Mouse (Mus musculus): ENCODE data around the gene Rai1.

DNA sequence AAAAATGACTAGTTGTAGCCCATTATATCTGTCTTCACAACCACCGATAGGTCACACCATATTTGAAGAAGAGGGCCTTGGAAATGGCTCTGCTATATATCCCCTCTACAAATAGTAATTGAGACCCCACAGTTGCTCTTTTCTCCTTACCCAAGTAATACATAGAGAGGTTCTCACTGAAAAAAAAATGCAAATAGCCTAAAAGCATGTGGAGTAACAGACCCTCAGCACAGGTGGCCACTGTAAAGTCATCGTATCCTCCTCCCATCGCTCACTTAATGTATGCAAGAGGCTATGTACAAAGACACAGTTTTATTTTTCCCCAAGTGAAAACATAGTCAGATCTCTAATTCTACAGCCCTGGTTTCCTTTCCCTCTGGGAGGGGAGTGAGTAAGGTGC lies 2.6 kb downstream of the Rai1 start:
- TF ChIP-seq GATA1 (IDR thresholded peaks at IDR 0.05; ENCODE audit: borderline replicate concordance, low read length) (no peak), FLI1 (IDR thresholded peaks at IDR 0.05; ENCODE audit: low read length) (no peak)

Data from megakaryocyte, embryonic 14.5 days (primary cell).